Mouse (Mus musculus) hindbrain, embryonic 15.5 days (tissue): ENCODE results near the gene Sgk2. TPM values are rescaled to one million over a fixed set of nuclear protein-coding genes. Genes with fewer than 3 reads are reported as not detected.

Experiments used
- ATAC-seq: fragments of 200-750 bp; cut with Nextera tagmentation; 2 replicates; pipeline ENCODE4 v1.8.0; 2017; ENCODE audit warnings: low read depth, moderate number of reproducible peaks, moderate TSS enrichment; ENCODE audit not compliant: low FRiP score
- H3K27ac ChIP-seq: fragments of 300-500 bp; sonication (generic); replicated peaks from 2 replicates; pipeline ENCODE4 v1.5.1; 2015; ENCODE audit warnings: mild to moderate bottlenecking, inconsistent platforms
- H3K27me3 ChIP-seq: fragments of 300-500 bp; sonication (generic); 2 replicates; pipeline ENCODE4 v1.6.1; 2015; ENCODE audit warnings: control low read depth, inconsistent platforms
- H3K36me3 ChIP-seq: fragments of 300-500 bp; sonication (generic); 2 replicates; pipeline ENCODE4 v1.6.1; 2015; ENCODE audit warnings: control low read depth, inconsistent platforms
- H3K4me1 ChIP-seq: fragments of 300-500 bp; sonication (generic); replicated peaks from 2 replicates; pipeline ENCODE4 v1.6.1; 2015; ENCODE audit warnings: control low read depth, inconsistent platforms
- H3K4me2 ChIP-seq: fragments of 300-500 bp; sonication (generic); 2 replicates; pipeline ENCODE4 v1.6.1; 2015; ENCODE audit warnings: moderate library complexity, mild to moderate bottlenecking, inconsistent platforms
- H3K4me3 ChIP-seq: fragments of 300-500 bp; sonication (generic); 2 replicates; pipeline ENCODE4 v1.5.1; 2015; ENCODE audit warnings: mild to moderate bottlenecking, inconsistent platforms
- H3K9ac ChIP-seq: fragments of 300-500 bp; sonication (generic); 2 replicates; pipeline ENCODE4 v1.6.1; 2015; ENCODE audit warnings: inconsistent platforms
- H3K9me3 ChIP-seq: fragments of 300-500 bp; sonication (generic); 2 replicates; pipeline ENCODE4 v1.6.1; 2016; ENCODE audit warnings: control low read depth, inconsistent platforms
- WGBS: fragments of 180-500 bp; shearing (Covaris S2); methylation state at CpG from one replicate; pipeline ENCODE4 v1.1.7; 2015; 5-methylcytosine and 5-hydroxymethylcytosine counted together
- polyA plus RNA-seq: library from polyadenylated mRNA; unstranded; fragments of >200 nt; fragmentation: Nextera tagmentation; extraction: Ambion mirVana; gene quantifications from 2 replicates; pipeline ENCODE4 v1.2.1, GENCODE M21; 2015

The Sgk2 gene
- polyA plus RNA-seq, 1 experiment from 2014 or later, result 0.12 TPM

DNA sequence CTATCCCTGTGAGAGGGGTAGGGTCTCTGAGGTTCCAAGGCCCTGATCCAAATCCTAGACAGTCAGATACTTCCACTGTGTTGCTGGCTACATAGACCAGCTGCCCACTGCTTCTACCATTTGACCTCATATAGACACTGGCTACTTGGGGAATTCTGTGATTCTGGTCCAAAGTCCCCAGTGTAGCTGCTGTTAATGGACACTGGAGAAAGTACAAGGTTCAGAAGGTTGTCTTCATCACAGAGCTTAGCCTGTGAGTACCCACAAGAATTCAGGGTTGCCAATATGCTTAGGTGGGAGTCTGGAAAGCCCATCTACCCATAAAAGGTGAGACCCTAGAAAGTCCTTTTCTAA, 4.9 kb downstream of the Sgk2 start:
- Histone ChIP-seq H3K4me3 (no peak overlapping the region), H3K9me3 (no peaks in the 10 kb centered on the region), H3K27ac (no peak overlapping the region), H3K4me2 (no peak overlapping the region), H3K36me3 (no peaks in the 10 kb centered on the region), H3K27me3 (no peaks in the 10 kb centered on the region), H3K4me1 (no peaks in the 10 kb centered on the region), H3K9ac (no peak overlapping the region)
- ATAC-seq, result no peak

DNA sequence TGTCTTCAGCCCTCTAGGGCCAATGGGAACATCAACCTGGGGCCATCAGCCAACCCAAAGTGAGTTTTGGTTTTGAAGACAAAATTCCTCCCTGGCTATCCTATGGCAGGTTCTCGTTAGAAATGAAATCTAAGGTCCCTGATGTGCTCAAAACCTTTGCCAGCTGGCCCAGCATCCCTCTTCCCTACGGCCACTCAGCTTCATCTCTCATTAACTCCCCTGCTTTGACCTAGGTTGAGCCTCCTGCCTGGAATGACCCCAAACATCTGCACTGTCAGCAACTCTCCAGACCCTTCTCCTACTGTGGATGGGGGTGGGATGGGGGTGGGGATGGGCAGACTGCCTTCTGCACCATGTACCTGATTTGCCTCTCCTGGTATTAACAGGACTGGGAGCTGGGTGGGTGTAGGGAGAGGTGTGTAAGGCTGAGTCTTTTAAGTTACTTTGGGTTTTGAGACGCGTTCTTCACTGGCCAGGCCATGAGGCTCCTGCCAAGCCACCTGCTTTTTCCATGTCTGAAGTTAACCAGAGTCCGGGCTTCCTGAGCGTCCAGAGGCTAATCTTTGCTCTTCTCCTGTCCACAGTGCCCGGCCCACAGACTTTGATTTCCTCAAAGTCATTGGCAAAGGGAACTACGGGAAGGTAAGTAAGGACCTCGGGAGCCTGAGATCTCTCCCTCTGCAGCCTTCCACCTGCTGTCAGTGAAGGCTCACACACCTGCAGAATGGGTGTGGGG, 6.9 kb downstream of the Sgk2 start:
- Histone ChIP-seq H3K36me3 (no peaks in the 10 kb centered on the region), H3K4me1 (0 out of 2 replicates have a peak, but pooled peaks cover 3% of the 10 kb centered on the region), H3K27ac (no peak overlapping the region), H3K9ac (no peak overlapping the region), H3K4me2 (no peak overlapping the region), H3K9me3 (no peaks in the 10 kb centered on the region), H3K27me3 (no peaks in the 10 kb centered on the region), H3K4me3 (no peak overlapping the region)
- WGBS, result 81% methylated on average over 9 of the region's 9 CpGs
- no peak for ATAC-seq

DNA sequence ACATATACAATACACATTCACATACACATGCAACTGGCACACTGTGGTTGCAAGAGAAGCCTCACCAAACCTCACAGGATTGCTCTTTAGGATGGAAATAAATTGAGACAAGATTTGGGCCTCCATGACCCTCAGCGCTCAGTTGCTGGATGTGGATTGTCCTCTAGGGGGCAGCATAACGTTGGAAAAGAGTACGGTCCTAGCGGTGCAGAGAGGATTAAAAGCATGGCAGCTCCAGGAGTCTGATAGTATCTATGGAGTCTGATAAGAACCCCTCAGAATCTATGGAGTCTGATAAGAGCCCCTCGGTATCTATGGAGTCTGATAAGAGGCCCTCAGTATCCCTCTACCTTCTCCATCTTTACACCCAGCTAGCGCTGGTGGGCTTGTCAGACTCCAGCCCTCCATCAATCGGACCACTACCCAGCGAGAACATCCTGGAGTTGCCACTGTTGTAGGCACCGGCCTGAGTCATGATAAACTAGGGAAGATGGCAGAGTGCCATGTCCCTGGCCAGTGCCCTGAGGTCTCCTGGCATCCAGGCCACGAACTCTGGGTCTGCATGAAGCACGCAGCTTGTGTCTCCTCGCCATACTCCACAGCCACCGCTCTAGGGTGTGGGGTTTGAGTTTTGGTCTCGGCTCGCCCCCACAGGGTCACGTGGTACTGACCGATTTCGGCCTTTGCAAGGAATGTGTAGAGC, 11.5 kb downstream of the Sgk2 start:
- Histone ChIP-seq H3K4me2 (peak overlapping the region; percentile 45), H3K27me3 (peaks cover 4% of the 10 kb centered on the region; the same call in 1 of the 2 replicates), H3K36me3 (no peaks in the 10 kb centered on the region), H3K27ac (no peak overlapping the region), H3K9me3 (no peaks in the 10 kb centered on the region), H3K9ac (0 out of 2 replicates have a peak overlapping the region, but pooled peaks have one; percentile 12), H3K4me1 (0 out of 2 replicates have a peak, but pooled peaks cover 3% of the 10 kb centered on the region), H3K4me3 (0 out of 2 replicates have a peak overlapping the region, but pooled peaks have one; percentile 4)
- WGBS, result 29% methylated on average over 18 of the region's 18 CpGs
- peak; percentile 54 for ATAC-seq

DNA sequence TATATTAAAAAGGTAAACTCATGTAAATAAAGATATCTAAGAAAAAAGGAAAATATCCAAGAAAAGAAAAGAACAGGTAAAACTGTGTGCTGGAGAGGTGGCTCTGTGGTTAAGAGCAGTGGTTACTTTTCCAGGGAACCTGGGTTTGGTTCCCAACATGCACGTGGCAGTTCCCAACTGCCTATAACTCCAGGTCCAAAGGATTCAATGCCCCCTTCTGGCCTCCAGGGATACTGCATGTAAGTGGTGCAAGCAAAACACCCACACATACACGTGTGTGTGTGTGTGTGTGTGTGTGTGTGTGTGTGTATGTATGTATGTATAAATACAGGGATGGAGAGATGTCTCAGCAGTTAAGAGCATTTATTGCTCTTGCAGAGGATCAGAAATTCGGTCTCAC, 12.6 kb downstream of the Sgk2 start:
- Histone ChIP-seq H3K4me2 (no peak overlapping the region), H3K9me3 (no peaks in the 10 kb centered on the region), H3K9ac (no peak overlapping the region), H3K4me3 (no peak overlapping the region), H3K27ac (no peak overlapping the region), H3K36me3 (no peaks in the 10 kb centered on the region), H3K27me3 (peaks cover 4% of the 10 kb centered on the region; the same call in 1 of the 2 replicates), H3K4me1 (0 out of 2 replicates have a peak, but pooled peaks cover 3% of the 10 kb centered on the region)
- no peak for ATAC-seq
- 27% methylated on average over 3 of the region's 3 CpGs for WGBS

DNA sequence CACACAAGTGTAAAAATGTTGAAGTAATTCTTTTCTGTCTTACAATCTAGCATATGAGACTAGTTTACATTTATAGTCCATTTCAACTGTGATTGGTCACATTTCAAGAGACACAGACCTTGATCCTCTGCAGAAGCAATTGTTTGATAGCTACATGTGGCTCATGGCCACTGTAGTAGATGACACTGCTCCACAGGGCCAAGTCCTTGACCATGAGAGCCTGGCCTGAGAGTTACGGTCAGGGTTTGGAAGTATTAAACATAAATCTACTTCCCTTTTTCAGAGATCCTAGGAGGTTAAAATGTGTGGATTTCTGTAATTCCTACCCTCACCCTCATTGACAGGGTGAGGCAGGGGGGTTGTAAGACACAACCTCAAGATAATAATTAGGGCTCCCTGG, 13.9 kb downstream of the Sgk2 start:
- Histone ChIP-seq H3K27me3 (peaks cover 4% of the 10 kb centered on the region; the same call in 1 of the 2 replicates), H3K27ac (no peak overlapping the region), H3K9ac (no peak overlapping the region), H3K4me3 (no peak overlapping the region), H3K4me2 (no peak overlapping the region), H3K4me1 (0 out of 2 replicates have a peak, but pooled peaks cover 3% of the 10 kb centered on the region), H3K9me3 (no peaks in the 10 kb centered on the region), H3K36me3 (no peaks in the 10 kb centered on the region)
- WGBS, result 97% methylated on average over 1 of the region's 1 CpGs
- no peak for ATAC-seq

DNA sequence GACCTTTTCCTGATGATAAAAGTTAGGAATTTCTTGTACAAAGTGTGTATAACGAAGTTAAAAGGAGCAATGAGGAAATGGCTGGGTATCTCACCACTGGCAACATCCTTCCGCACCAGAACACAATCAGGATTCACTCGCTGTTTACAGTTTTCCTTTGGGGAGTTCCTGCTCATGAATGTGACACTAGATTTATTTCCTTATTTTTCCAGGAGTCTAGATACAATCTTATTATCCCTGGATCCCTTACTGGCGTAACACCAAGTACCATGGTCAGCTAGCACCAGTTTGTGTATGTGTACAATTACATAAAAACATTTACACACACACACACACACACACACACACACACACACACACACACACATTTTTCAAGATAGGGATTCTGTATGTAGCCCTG, 20.2 kb downstream of the Sgk2 start:
- no peak overlapping the region for H3K4me2 ChIP-seq
- H3K4me3 ChIP-seq, result no peak overlapping the region
- peaks cover 4% of the 10 kb centered on the region; the same call in 1 of the 2 replicates for H3K27me3 ChIP-seq
- H3K9ac ChIP-seq, result no peak overlapping the region
- ATAC-seq, result no peak
- no peak overlapping the region for H3K27ac ChIP-seq
- no peaks in the 10 kb centered on the region for H3K4me1 ChIP-seq
- 81% methylated on average over 4 of the region's 4 CpGs for WGBS
- H3K36me3 ChIP-seq, result no peaks in the 10 kb centered on the region
- H3K9me3 ChIP-seq, result no peaks in the 10 kb centered on the region

DNA sequence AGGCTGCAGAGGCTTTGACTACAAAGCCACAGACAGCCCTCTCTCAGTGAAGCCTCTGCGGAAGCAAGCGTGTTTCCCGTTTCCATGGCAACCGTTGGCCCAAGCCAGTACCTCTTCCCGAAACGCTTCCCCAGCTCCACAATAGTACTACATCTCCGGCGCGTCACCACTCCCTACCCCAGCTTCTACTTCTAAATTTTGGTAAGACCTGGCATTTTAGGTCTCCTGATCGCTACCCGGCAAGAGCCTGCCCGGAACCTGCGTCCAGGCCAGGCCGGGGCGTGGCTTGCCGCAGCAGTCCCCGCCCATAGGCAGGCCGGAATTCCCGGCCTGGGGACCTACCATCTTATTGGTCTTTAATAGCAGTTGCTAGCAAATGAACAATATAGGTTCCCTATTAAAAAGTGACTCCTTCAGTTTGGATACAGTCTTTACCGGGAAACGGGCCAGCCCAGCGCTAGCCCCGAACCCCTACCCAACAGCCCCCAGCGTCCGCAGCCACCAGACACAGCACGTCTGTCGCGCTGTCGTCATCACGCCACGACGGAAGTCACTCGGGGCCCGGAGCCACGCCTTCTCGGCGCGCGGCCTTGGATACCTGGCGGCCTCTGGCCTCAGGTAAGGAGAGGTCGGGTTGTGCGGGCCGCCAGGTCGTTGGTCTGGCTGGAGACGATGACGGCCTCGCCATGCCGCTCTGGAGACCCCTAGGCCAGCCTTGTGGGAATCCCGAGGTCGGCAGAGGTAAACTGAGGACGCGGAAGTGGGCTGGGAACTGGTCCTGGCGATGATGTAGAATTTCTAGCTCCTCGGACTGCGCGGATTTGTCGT, 30.0 kb downstream of the Sgk2 start, which contains the start of gene Ift52:
Gene Ift52, plus strand, starts transcription at position 439 of the 828 bp plus-strand sequence.
- under 1% methylated on average over 57 of the region's 57 CpGs for WGBS

DNA sequence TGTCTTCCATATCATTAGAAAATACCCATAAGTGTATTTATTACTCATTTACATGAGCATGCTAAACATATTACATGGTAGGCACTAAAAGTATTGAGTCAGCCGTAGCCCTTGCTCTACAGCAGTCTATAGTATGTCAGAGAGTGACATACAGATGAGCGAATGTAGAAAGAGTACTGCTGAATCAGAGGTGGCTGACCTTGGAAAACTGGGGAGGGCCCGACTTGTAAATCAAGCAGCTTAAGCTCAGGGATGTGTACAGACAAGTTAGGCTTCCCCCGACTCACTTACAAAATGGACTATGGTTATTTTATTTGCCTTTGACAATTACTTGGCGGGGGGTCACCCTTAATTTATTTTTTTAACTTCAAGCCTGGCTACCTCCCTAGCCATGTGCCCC, 44.2 kb downstream of the Sgk2 start:
- no peak overlapping the region for H3K4me2 ChIP-seq
- H3K9me3 ChIP-seq, result no peaks in the 10 kb centered on the region
- no peaks in the 10 kb centered on the region for H3K27me3 ChIP-seq
- no peak overlapping the region for H3K9ac ChIP-seq
- H3K4me1 ChIP-seq, result no peaks in the 10 kb centered on the region
- no peak overlapping the region for H3K27ac ChIP-seq
- H3K36me3 ChIP-seq, result peaks cover 89% of the 10 kb centered on the region
- ATAC-seq, result no peak
- H3K4me3 ChIP-seq, result no peak overlapping the region
- 94% methylated on average over 5 of the region's 5 CpGs for WGBS

More for the DNA sequence above, 30.0 kb downstream of the Sgk2 start, which contains the start of gene Ift52:
- peak within 1 kb of the TSS; percentile 88 for H3K27ac ChIP-seq
- H3K9me3 ChIP-seq, result no peaks in the 10 kb centered on the region
- H3K27me3 ChIP-seq, result no peaks in the 10 kb centered on the region
- peak within 1 kb of the TSS; percentile 88 for H3K4me3 ChIP-seq
- H3K9ac ChIP-seq, result peak within 1 kb of the TSS; percentile 73
- ATAC-seq, result peak; percentile 96
- H3K36me3 ChIP-seq, result no peaks in the 10 kb centered on the region
- H3K4me2 ChIP-seq, result peak within 1 kb of the TSS; percentile 69
- peaks cover 12% of the 10 kb centered on the region for H3K4me1 ChIP-seq

DNA sequence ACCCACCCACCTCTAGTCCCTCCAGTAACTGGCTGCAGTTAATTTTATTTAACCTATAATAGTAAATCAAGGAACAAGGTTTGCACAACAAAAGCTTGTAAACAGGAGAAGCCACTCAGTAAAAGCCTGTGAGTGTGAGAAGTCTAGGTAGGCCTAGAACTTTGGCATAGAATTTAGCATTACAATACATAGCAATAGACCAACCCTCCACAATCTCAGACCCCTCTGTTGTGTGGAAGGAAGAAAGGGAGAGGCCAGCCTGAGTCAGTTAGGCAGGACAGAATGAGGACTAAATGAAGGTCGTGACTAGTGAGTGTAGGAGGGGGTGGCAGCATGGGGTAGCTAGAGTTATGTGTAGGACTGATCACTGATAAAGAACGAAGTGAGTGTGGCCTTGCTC, 44.6 kb downstream of the Sgk2 start:
- Histone ChIP-seq H3K9ac (no peak overlapping the region), H3K4me3 (no peak overlapping the region), H3K36me3 (peaks cover 89% of the 10 kb centered on the region), H3K4me1 (no peaks in the 10 kb centered on the region), H3K4me2 (no peak overlapping the region), H3K27ac (no peak overlapping the region), H3K27me3 (no peaks in the 10 kb centered on the region), H3K9me3 (no peaks in the 10 kb centered on the region)
- ATAC-seq, result no peak
- WGBS, result 80% methylated on average over 2 of the region's 2 CpGs

DNA sequence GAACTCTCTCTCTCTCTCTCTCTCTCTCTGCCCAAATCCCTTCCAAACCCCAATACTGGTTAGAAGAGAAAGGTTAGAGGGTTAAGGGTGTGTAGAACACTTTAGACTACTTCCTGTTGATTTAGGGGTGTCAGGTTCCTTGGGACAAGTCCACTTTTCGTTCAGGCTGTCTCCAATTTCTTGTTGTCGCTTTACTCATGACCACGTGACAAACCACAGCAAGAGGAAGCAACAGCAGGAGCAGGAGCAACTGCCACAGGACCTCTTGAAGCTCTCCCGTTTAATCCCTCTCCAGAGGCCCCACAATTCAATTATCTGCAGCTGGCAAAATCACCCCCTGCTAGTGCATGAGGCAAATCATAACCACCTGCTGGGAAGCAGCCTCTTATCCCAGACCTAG, 45.5 kb downstream of the Sgk2 start:
- H3K27me3 ChIP-seq, result no peaks in the 10 kb centered on the region
- no peak overlapping the region for H3K4me2 ChIP-seq
- H3K36me3 ChIP-seq, result peaks cover 90% of the 10 kb centered on the region
- H3K27ac ChIP-seq, result no peak overlapping the region
- WGBS, result 62% methylated on average over 4 of the region's 4 CpGs
- ATAC-seq, result no peak
- no peaks in the 10 kb centered on the region for H3K9me3 ChIP-seq
- H3K4me1 ChIP-seq, result no peaks in the 10 kb centered on the region
- H3K9ac ChIP-seq, result no peak overlapping the region
- no peak overlapping the region for H3K4me3 ChIP-seq

DNA sequence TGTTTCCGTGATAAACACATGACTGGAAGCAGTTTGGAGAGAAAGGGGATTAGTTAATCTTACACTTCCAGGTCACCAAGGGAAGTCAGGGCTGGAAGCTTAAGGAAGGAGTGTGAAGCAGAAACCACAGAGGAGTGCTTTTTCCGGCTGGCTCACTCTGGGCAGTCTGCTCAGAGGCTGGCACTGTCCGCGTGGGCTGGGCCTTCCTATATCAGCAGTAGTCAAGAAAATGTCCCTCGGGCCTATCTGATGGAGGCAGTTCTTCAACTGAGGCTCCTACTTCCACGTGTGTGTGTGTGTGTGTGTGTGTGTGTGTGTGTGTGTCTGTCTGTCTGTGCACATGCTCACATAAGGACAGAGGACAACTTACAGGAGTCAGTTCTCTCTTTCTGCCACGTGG, 52.8 kb downstream of the Sgk2 start:
- Histone ChIP-seq H3K4me2 (no peak overlapping the region), H3K27me3 (no peaks in the 10 kb centered on the region), H3K4me1 (no peaks in the 10 kb centered on the region), H3K36me3 (peaks cover 72% of the 10 kb centered on the region), H3K9ac (no peak overlapping the region), H3K9me3 (no peaks in the 10 kb centered on the region), H3K4me3 (no peak overlapping the region), H3K27ac (no peak overlapping the region)
- no peak for ATAC-seq
- 89% methylated on average over 7 of the region's 7 CpGs for WGBS
